Mouse (Mus musculus) heart, adult 9 months (tissue): ENCODE data around the gene Ksr1.

Experiments
- DNase-seq, 2 experiments: peaks; one replicate each; pipeline ENCODE4 v3.0.0; 2022; ENCODE audit warnings: low spot score in 2 of 2

Gene Ksr1

GRCm38 (mm10) chr11:79146331-79146767 lies at the start of gene Ksr1:
Ksr1 (minus strand) TSS chr11:79146407.
- DNase-seq, result peak; percentile 96 to 98

- DNase-seq, result no peak
These were observed 46.0 kb upstream of the Ksr1 start for GRCm38 (mm10) chr11:79192176-79192575.

- no peak for DNase-seq
These were observed 45.0 kb upstream of the Ksr1 start for GRCm38 (mm10) chr11:79191214-79191613.

DNA sequence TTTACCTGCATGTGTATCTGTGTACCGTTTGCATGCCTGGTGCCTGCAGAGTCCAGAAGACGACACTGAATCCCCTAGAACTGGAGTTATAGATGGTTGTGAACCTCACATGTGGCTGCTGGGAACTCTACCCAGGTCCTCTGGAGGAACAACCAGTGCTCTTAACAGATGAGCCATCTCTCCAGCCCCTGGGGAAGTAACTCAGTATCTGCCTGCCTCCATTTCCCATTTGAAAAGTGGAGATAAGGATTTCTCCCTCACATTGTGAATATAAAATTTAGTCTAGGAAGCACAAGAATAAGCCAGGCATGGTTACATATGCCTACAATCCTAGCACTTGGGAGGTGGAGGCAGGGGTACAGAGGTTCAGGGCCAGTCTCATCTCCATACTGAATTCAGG lies 44.0 kb upstream of the Ksr1 start:
- no peak for DNase-seq

DNA sequence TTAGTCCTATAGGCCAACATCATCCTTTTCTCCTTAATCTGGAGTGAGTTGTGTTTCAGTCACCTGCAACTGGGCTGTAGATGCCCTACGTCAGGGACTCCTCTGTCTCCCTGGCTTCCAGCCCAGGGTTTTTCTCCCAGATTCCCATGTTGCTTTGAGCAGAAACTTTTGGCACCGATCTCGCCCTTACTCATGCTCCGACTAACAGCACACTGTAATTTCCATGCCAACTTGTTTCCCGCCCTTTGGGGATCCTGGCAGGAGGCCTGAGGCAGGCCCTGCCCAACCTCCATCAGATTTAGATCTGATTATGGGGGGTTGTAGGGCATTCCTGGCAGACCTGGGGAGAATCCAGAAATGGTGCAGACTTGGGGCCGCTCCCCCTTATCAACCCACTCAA lies 42.0 kb upstream of the Ksr1 start:
- peak; percentile 62 to 75 for DNase-seq

DNA sequence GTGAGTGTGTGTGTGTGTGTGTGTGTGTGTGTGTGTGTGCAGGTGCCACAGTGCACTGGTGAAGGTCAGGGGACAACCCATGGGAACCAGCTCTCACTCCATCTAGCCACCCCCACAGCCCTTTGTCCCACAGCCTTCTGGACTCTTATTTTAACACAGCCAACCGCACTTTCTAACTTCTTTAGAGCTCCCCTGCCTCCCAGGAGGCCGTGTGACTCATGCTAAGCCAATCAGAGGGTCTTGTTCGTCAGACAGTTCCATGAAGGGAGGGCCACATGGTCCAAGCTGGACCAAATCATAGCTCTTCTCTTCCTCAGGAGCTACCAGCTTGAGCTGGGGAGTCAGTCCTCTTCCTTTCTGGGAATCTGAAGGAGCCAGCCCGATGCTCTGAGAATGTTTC lies 41.1 kb upstream of the Ksr1 start:
- no peak for DNase-seq

- no peak for DNase-seq
These were observed 39.5 kb upstream of the Ksr1 start for GRCm38 (mm10) chr11:79185683-79186082.

- no peak for DNase-seq
These were observed 38.1 kb upstream of the Ksr1 start for GRCm38 (mm10) chr11:79184126-79184888.

DNA sequence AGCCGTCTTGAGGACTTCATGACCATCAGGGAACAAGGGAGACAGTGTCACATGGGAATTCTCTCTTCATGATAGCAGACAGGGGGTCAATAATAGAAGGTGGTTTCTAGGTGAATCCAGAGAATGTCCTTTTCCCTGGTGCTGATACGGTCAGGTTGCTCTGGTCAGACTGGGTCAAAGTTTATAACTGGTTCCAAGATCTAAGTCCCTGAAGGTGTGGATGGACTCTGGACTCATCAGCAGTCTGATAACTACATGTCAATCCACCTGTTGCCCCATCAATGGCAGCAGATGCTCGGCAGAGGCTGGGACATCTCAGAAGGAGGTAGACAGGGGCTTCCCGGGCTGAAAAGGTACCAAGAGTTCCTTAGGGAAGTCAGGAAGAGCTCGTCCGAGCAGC lies 37.2 kb upstream of the Ksr1 start:
- no peak for DNase-seq

- peak in 1 of 2 experiments; percentile 61 for DNase-seq
These were observed 36.7 kb upstream of the Ksr1 start for GRCm38 (mm10) chr11:79182881-79183280.

GRCm38 (mm10) chr11:79181914-79182313 lies 35.7 kb upstream of the Ksr1 start:
- DNase-seq, result no peak

GRCm38 (mm10) chr11:79176687-79177086 lies 30.5 kb upstream of the Ksr1 start:
- DNase-seq, result no peak

DNA sequence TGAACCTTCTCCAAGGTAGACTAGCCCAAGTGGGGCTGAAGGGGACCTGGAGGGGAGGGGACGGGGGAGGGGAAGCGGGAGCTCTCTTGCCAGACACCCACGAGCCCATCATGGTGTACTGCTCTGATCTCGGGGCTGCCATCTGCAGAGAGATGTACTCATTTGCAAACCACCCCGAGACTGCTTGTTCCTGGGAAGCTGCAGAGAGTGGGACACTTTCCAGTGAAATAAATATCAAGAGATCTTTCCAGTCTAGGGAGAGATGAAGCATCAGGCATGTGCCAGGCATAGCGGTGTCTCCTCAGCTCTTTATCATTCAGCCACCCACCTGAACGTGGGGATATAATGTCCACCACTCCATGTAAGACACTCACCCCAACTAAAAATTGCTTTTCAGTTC lies 25.8 kb upstream of the Ksr1 start:
- no peak for DNase-seq

- no peak for DNase-seq
These were observed 20.5 kb upstream of the Ksr1 start for GRCm38 (mm10) chr11:79166582-79167300.

DNA sequence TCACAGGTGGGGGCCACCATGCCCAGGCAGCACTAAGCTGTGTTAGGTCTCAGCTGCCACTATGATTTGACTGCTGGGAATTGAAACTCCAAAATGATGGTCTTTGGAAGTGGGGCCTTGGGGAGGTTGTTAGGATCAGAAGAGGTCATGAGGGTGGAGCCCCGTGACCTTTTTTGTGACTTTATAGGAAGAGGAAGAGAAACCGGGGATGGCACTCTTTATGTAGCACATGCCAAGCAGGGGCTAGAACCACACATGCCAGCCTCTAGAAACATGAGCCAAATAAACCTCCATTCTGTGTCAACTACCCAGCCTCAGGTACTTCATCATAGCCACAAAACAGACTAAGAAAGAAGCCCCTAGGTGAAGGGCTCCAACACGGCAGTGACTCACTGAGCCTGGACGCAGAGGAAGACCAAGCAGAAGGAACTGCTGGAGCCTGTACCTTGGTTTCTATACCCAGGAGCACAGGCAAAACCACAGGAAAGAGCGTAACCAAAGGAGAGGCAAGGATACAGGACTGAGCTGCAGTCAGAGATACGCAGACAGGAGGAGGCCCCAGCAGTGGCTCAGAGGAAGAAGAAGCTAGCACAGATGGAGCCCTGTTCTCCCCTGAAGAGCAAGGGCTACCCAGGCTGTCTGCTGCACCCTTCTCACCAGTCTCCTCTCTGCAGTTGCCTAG lies 15.0 kb upstream of the Ksr1 start:
- no peak for DNase-seq

- no peak for DNase-seq
These were observed 13.9 kb upstream of the Ksr1 start for GRCm38 (mm10) chr11:79160127-79160526.

DNA sequence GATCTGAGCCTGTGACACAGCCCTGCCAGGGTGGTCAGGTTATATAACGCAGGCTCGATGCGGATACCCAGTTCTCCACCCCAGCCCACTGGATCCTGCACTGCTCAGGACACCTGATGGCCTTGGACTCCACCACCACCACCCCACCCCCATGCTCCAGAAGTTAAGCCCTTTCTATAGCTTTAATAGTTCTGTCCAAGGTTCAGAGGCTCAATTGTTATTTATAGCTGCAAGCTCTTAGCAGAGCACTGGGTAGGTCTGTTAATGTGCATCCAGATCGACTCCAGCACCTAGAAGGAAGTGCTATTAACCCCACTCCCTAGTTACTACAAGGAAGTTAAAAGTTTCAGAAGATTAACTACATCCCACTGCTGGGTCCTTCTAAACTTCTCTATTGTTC lies 11.5 kb upstream of the Ksr1 start:
- no peak for DNase-seq

DNA sequence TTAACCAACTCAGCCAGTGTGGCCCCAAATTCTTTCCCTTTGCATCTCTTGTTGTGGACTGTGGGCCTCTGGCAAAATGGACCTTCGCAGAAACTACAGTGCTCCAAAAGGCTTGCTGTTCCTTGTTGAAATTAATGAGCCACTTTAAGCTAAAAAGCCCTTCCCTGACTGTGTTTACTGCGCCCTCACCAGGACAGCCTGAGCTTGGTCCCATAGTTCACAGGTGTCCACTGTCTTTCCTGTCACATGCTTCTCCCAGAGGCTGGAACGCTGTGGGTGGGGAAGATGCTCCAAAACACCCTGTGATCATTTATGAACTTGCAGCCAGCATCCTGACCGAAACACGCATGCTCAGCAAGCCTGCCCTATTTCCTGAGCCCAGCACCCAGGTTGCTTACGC lies 9.1 kb upstream of the Ksr1 start:
- DNase-seq, result no peak

DNA sequence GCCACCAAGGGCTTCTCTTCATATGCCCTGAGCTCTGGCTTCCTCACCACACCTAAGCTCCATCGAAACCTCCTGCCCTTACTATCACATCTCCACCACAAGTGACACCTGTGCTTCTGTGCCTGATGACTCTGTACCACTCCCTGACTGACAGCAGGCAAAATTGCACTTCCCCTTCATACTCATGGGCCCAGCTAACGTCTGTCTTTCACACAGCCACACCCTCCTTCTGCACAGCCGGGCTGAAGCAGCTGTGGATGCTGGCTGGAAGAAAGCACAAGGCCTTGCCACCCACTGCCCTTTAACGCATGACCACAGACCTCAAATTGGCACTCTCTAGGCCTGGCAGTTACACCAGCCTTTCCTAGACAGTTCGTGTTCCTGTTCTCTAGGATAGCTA lies 6.5 kb upstream of the Ksr1 start:
- DNase-seq, result no peak

DNA sequence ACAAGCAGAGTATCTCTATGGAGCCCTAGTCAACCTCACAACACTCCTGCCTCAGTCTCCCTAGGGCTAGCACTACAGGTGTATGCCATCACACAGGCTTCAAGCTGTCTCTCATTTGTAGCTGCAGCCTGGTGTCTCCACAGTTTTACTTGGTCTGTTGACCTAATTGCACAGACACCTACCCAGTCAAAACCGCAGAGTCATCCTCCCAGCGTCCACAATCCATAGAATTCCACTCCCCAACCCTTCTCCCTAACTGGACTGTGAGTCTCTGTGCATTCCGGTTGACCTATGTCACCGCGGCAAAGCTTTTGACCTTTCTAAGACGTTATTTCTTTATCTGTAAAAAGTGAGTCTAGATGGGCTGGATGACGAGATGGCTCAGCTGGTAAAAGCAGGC lies 5.7 kb upstream of the Ksr1 start:
- no peak for DNase-seq

GRCm38 (mm10) chr11:79150301-79150700 lies 4.1 kb upstream of the Ksr1 start:
- DNase-seq, result no peak

DNA sequence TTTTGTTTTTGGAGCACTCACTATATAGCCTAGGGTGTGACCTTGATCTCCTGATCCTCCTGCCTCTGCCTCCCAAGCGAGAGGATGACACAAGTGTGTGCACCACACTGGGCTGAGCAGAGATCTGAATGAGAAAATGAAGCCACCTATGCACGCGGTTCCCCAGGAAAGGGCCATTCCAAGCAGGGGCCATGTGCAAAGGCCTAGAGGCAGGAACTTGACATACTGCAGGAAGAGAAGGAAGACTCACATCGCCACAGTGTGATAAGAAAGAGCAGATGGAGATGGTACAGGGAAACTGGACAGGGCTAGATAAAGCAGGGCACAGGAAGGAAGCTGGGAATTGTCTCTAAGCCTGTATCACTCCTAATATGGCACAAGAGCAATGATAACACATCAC lies 3.1 kb upstream of the Ksr1 start:
- no peak for DNase-seq

DNA sequence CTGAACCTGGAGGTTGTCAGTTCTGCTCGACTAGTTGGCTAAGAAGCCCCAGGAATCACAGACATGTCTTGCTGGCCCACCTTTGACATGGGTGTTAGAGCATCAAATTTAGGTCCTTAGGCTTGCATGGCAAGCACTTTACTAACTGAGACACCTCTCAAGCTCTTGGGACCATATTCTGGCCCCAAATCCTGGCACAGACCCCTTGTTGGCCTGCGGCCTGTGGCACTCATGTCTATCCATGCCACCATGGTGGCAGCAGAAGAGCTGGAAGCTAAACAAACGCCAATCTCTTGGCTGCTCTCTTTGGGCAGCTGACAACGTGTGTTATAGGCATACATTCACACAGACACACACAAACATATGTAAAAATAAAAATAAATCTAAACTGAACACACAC lies 2.6 kb upstream of the Ksr1 start:
- no peak for DNase-seq
